Mouse (Mus musculus) hindbrain, embryonic 16.5 days (tissue): ENCODE data around the gene Tmcc1. TPM values are rescaled to one million over a fixed set of nuclear protein-coding genes. Genes with fewer than 3 reads are reported as not detected.

Experiments
- ATAC-seq: fragments of 200-750 bp; cut with Nextera tagmentation; 2 replicates; pipeline ENCODE4 v1.8.0; 2017; ENCODE audit warnings: moderate TSS enrichment, moderate library complexity
- H3K27ac ChIP-seq: fragments of 300-500 bp; sonication (generic); 2 replicates; pipeline ENCODE4 v1.5.1; 2014; ENCODE audit warnings: low read depth, mild to moderate bottlenecking, control low read depth, low read length, moderate library complexity
- H3K27me3 ChIP-seq: fragments of 300-500 bp; sonication (generic); replicated peaks from 2 replicates; pipeline ENCODE4 v1.6.1; 2014; ENCODE audit warnings: low read length; ENCODE audit not compliant: control insufficient read depth, insufficient read depth
- H3K36me3 ChIP-seq: fragments of 300-500 bp; sonication (generic); 2 replicates; pipeline ENCODE4 v1.6.1; 2014; ENCODE audit warnings: mild to moderate bottlenecking, low read length, moderate library complexity, mixed read lengths; ENCODE audit not compliant: control insufficient read depth, insufficient read depth
- H3K4me1 ChIP-seq: fragments of 300-500 bp; sonication (generic); 2 replicates; pipeline ENCODE4 v1.6.1; 2014; ENCODE audit warnings: low read depth, low read length; ENCODE audit not compliant: control insufficient read depth, insufficient read depth
- H3K4me2 ChIP-seq: fragments of 300-500 bp; sonication (generic); 2 replicates; pipeline ENCODE4 v1.6.1; 2014; ENCODE audit warnings: mild to moderate bottlenecking, low read length, control low read depth, moderate library complexity
- H3K4me3 ChIP-seq: fragments of 300-500 bp; sonication (generic); 2 replicates; pipeline ENCODE4 v1.5.1; 2014; ENCODE audit warnings: mild to moderate bottlenecking, low read length, control low read depth, moderate library complexity
- H3K9ac ChIP-seq: fragments of 300-500 bp; sonication (generic); 2 replicates; pipeline ENCODE4 v1.6.1; 2014; ENCODE audit warnings: low read depth, mild to moderate bottlenecking, control low read depth, low read length, moderate library complexity
- H3K9me3 ChIP-seq: fragments of 300-500 bp; sonication (generic); 2 replicates; pipeline ENCODE4 v1.6.1; 2014; ENCODE audit warnings: mild to moderate bottlenecking, low read length, moderate library complexity; ENCODE audit not compliant: control insufficient read depth
- WGBS: fragments of 180-500 bp; shearing (Covaris S2); extraction: QIAGEN DNeasy Blood & Tissue Kit; methylation state at CpG from one replicate; pipeline ENCODE4 v1.1.7; 2014; 5-methylcytosine and 5-hydroxymethylcytosine counted together
- polyA plus RNA-seq: library from polyadenylated mRNA; unstranded; fragments of >200 nt; fragmentation: Nextera tagmentation; extraction: Ambion mirVana; gene quantifications from 2 replicates; pipeline ENCODE4 v1.2.1, GENCODE M21; 2015

The Tmcc1 gene
- polyA plus RNA-seq, 1 experiment from 2014 or later: 23.4 TPM

DNA sequence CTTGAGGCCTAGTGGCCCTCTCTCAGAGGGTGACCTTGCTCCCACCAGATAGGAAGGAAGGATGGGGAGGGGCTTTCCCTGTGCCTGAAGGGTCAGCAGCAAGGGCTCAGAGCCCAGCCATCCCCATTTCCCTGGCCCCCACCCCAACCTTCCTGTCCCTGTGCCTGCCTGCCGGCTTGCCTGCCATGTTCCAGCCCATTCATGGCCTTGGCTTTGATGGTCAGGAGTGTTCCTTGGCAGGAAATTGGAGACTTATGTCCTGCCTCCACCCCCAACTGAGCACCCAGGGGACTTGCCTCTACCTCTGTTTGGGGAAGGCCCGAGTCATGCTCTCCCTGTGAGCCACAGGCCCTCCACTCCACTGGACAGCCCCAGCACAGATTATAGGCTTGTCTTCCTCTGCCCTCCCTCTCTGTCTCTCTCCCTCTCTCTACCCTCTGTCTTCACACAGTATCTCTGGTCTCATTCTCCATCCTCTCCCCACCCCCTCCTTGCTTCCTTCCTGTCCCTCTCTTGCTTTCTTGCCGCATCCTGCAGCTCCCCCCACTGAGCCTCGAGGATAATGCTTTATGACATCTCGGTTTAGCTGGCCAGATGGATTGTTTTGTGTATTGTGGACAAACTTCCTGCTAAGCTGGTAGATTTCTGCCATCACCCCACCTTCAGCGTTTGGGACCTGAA lies 197.0 kb downstream of the Tmcc1 start:
- 40% methylated on average over 6 of the region's 6 CpGs for WGBS
- Histone ChIP-seq H3K27me3 (peaks cover 30% of the 10 kb centered on the region), H3K36me3 (no peaks in the 10 kb centered on the region), H3K4me3 (no peak overlapping the region), H3K4me2 (no peak overlapping the region), H3K9me3 (no peaks in the 10 kb centered on the region), H3K4me1 (peaks cover 12% of the 10 kb centered on the region), H3K27ac (no peak overlapping the region), H3K9ac (no peak overlapping the region)
- ATAC-seq: no peak

DNA sequence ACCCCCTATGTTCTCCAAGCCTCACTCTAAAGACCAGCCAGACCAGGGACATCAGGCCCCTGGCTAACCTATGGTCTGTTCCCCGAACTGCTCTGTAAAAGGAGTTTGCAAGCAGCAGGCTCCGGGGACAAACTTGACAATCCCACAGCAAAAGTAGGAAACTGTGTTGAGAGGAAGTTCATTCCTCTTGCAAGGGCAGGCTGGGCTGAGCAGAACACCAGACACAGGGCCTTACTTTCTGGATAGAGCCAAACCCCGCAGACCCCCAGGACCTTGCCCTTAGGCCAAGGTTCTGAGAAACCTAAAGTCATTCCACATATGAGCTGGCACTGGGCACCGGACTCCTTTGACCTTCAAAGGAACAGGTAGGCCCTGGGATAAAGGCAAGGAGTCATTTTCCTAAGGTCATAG lies 197.8 kb downstream of the Tmcc1 start:
- WGBS: 62% methylated on average over 4 of the region's 4 CpGs
- H3K27me3 ChIP-seq: peaks cover 32% of the 10 kb centered on the region
- no peak overlapping the region; the same call in 1 of the 2 replicates for H3K4me3 ChIP-seq
- ATAC-seq: no peak
- H3K36me3 ChIP-seq: no peaks in the 10 kb centered on the region
- no peak overlapping the region for H3K9ac ChIP-seq
- peak overlapping the region; percentile 94 for H3K4me2 ChIP-seq
- no peak overlapping the region; the same call in 1 of the 2 replicates for H3K27ac ChIP-seq
- no peaks in the 10 kb centered on the region for H3K9me3 ChIP-seq
- peaks cover 12% of the 10 kb centered on the region for H3K4me1 ChIP-seq

DNA sequence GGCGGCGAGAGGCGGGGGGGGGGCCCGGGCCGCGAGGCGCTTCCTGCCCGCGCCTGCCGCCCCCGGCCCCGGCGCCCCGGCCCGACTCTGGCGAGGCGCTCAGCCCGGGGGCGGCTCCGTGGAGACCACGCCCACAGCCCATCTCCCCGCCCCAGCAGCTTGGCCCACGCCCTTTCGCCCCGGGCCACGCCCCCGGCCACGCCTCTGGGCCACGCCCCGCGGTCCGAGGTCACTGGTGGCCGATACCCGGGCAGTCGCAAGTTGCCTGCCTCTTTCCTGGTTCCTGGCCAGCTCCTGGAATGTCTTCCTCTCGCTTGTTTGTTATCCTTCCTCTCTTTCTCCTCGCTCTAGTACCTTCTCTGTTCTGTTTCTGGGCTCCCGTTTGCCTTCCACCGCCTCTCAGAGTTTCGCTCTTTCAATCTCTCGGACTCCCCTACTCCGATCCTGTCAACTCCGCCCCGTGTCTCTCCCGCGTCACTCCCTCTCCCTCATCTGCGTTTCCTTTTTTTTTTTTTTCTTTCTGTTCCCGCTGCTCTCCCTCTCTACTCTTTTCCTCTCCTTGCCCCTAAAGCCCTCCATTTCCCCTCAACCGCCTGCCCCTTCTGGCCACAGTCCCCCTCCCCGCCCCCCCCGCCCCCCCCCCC lies 198.3 kb downstream of the Tmcc1 start, which contains the start of gene Plxnd1:
Gene Plxnd1 (minus strand): TSS at position 129 of the 644 bp plus-strand sequence.
- Histone ChIP-seq H3K4me3 (peak within 1 kb of the TSS; percentile 61), H3K9me3 (no peaks in the 10 kb centered on the region), H3K27ac (peak within 1 kb of the TSS; percentile 49; the same call in 1 of the 2 replicates), H3K4me1 (peaks cover 12% of the 10 kb centered on the region), H3K36me3 (no peaks in the 10 kb centered on the region), H3K27me3 (peaks cover 32% of the 10 kb centered on the region), H3K9ac (peak within 1 kb of the TSS; percentile 50), H3K4me2 (peak within 1 kb of the TSS; percentile 94)
- under 1% methylated on average over 29 of the region's 51 CpGs for WGBS
- ATAC-seq: peak; percentile 71

DNA sequence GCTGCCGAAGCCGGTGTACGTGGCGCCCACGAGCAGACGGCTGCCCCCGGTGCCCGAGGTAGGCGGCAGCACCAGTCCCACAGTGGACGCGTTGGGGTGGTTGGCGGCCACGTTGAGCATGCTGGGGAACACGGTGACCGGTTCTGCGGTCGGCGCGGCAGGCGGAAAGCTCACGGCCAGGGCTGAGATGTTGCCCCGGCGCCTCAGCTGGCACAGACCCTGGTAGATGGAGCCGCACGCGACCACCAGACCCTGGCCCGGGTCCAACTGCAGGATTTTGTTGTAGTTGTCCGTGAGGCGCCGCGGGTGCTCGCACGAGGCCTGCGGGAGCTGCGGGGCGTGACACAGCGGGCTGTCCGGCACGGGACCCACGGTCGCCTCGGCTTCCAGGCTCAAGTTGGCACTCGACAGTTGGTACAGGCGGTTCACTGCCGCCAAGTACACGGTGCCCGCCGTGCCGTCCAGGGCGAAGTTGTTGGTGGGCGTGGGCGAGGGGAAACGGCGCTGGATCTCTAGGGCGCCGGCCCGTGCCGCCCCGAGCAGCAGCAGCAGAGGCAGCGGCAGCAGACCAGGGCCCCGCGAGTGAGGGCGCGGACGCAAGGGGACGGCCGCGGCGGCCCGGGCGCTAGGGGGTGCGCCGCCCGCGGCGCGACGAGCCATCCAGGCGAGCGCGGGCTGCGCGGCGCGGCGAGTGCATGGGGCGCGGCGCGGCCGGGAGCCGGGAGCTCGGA lies 199.0 kb downstream of the Tmcc1 start:
- WGBS: 1% methylated on average over 56 of the region's 93 CpGs
- Histone ChIP-seq H3K4me3 (peak overlapping the region; percentile 61), H3K9ac (peak overlapping the region; percentile 50), H3K27ac (peak overlapping the region; percentile 13; the same call in 1 of the 2 replicates), H3K4me1 (peaks cover 12% of the 10 kb centered on the region), H3K9me3 (no peaks in the 10 kb centered on the region), H3K4me2 (peak overlapping the region; percentile 94), H3K36me3 (no peaks in the 10 kb centered on the region), H3K27me3 (peaks cover 32% of the 10 kb centered on the region)
- ATAC-seq: peak; percentile 7; the same call in 1 of the 2 replicates

DNA sequence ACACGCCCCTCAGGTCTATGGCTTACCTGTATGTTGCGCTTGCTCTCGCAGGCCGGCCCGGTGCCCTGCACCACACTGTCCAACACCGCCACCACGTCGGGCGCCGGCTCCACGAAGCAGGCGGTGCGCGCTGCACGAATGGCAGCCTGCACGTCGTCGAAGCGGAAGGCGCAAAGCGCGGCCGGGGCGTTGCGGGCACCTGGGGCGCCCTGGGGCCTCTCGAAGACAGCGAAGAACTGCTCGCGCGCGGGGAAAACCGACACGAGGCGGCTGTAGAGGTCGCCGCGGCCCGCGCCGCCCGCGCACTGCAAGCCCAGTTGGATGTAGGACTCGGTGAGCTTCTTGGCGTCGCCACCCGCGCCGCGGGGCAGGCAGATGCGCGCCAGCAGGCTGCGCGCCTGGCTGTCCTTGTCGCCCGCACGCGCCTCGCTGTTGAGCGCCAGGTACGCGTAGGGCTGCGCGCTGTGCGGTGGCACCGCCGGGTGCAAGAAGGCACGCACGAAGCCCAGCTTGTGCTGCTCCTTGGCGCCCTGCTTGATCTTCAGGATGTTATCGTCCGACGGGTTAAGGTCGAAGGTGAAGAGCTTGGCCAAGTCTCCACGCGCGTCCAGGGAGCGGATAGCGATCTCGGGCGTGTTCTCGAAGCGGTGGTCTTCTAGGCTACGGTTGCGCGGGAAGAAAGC lies 199.7 kb downstream of the Tmcc1 start:
- Histone ChIP-seq H3K27me3 (peaks cover 34% of the 10 kb centered on the region), H3K4me1 (peaks cover 12% of the 10 kb centered on the region), H3K9me3 (no peaks in the 10 kb centered on the region), H3K27ac (0 out of 2 replicates have a peak overlapping the region, but pooled peaks have one; percentile 12), H3K4me2 (peak overlapping the region; percentile 94), H3K9ac (peak overlapping the region; percentile 50), H3K36me3 (no peaks in the 10 kb centered on the region), H3K4me3 (peak overlapping the region; percentile 61)
- ATAC-seq: 0 out of 2 replicates have a peak, but pooled peaks have one; percentile 10
- WGBS: 2% methylated on average over 81 of the region's 86 CpGs

DNA sequence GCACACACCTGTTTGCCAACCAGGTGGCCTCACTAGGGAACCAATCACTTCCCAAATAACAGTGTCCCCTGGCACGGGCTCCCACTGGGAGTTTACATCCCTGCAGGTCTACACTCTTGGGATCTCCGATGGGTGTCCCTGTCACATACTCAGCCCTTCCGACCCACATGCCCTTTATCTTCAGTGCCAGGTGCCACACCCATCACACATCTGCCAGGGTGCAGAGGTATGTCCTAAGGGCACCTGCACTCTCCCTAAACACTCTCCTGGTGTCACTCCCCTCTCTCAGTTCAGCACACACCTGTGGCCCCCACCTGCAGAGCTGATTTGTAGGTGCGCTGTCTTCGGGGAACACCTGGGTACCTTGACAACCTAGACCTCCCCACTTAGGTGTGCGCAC lies 200.3 kb downstream of the Tmcc1 start:
- no peaks in the 10 kb centered on the region for H3K9me3 ChIP-seq
- no peaks in the 10 kb centered on the region for H3K36me3 ChIP-seq
- peak overlapping the region; percentile 61 for H3K4me3 ChIP-seq
- H3K4me2 ChIP-seq: peak overlapping the region; percentile 94
- no peak overlapping the region for H3K27ac ChIP-seq
- peaks cover 12% of the 10 kb centered on the region for H3K4me1 ChIP-seq
- no peak for ATAC-seq
- H3K27me3 ChIP-seq: peaks cover 34% of the 10 kb centered on the region
- H3K9ac ChIP-seq: peak overlapping the region; percentile 50
- 42% methylated on average over 6 of the region's 6 CpGs for WGBS

DNA sequence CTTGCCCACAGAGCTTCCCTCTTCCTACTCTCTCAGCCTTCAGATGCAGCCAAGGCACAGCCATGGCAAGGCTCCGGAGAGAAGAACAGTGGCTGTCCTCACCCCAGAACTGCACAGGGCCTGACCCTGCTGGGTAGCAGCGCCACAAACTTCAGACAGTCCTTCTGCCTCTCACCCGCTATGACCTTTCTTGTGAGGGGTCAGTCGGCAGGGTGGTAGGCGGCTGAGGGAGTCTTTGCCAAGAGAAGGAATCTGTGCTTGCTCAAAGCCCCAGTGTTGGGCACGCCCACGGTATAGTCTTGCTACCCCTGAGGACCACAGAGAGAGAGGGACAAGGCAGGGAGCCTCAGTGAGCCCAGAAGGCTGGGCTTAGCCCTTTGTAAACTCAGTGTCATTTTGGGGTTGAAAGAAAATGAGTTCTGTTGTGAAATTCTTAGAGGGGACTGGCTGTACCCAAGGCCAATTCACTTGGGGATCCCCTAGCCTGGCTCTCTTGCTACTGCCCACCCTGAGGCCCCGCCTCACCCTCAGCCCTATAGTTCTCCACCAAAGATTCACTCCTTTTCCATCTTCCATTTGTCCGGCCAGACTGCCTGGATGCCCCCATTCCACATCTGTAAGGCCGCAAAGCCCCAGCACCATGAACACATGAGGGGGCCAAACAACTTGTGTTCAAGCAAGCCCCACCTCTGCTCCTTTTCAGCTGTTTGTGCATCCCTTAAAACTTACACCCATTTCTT lies 201.2 kb downstream of the Tmcc1 start:
- H3K27me3 ChIP-seq: peaks cover 34% of the 10 kb centered on the region
- H3K27ac ChIP-seq: no peak overlapping the region
- peaks cover 16% of the 10 kb centered on the region for H3K4me1 ChIP-seq
- H3K9ac ChIP-seq: no peak overlapping the region
- peak overlapping the region; percentile 94 for H3K4me2 ChIP-seq
- 33% methylated on average over 10 of the region's 10 CpGs for WGBS
- no peak for ATAC-seq
- no peaks in the 10 kb centered on the region for H3K9me3 ChIP-seq
- H3K36me3 ChIP-seq: no peaks in the 10 kb centered on the region
- H3K4me3 ChIP-seq: peak overlapping the region; percentile 61

DNA sequence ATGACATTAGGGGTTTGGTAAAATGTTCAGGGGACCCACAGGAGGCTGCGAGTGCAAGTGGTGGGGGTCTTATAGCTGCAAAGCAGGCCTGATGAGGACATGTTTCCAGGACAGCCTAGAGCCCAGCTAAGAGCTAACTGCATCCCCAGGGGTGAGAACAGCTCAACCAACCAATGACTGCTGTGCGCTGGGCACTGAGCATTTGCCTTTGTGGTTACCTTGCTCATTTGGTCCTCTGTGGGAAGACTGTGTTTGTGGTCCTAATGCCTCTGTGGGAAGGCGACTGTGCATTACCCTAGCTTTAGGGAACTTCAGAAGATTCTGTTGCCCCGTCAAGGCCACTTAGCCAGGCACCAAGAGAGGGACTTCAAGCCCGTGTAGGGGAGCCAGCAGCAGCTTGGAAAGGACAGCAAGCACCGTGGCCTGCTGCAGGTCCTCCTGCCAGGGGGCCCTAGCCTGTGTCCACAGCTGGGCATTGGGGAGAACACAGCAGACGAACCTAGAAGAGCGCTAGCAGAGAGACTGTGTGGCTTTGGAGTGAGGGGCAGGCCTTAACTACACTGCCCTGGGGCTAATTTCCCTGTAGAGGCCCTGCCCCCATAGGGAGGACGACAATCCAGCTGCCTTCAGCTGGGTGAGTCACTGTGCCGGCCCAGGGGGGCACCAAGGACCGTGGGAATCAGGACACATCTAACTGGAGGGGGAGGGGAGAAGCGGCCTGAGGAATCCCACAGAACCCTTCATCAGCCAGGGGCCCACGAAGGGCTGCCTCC lies 202.0 kb downstream of the Tmcc1 start:
- peak overlapping the region; percentile 61 for H3K4me3 ChIP-seq
- H3K9ac ChIP-seq: peak overlapping the region; percentile 35; the same call in 1 of the 2 replicates
- WGBS: 41% methylated on average over 10 of the region's 13 CpGs
- no peak overlapping the region for H3K27ac ChIP-seq
- H3K4me1 ChIP-seq: peaks cover 24% of the 10 kb centered on the region
- H3K9me3 ChIP-seq: no peaks in the 10 kb centered on the region
- H3K36me3 ChIP-seq: no peaks in the 10 kb centered on the region
- H3K27me3 ChIP-seq: peaks cover 34% of the 10 kb centered on the region
- peak overlapping the region; percentile 94 for H3K4me2 ChIP-seq
- no peak for ATAC-seq
